Mouse (Mus musculus): ENCODE data around the gene Bspry. TPM values are rescaled to one million over a fixed set of nuclear protein-coding genes. Genes with fewer than 3 reads are reported as not detected.

Gene Bspry
- polyA plus RNA-seq, 1 experiment, result 51.1 TPM

DNA sequence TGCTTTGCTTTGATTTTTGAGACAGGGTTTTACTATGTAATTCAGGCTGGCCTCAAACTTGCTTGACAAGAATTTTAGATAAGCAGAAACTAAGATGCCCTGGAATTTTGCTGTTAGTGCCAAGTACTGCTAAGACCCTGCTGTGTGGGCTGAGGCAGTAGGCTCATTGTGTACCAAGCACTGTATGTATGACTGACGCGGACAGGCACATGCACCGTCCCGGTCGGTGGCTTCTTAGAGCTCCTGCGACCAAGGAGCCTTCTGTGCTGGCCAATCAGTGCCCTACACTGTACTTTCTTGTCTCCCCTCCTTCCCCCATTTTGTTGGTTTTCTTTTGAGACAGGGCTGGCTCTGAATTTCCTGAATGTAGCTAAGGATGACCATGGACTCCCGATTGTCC is 35.1 kb downstream of the Bspry start:
- 87% methylated on average over 7 of the region's 7 CpGs for WGBS

DNA sequence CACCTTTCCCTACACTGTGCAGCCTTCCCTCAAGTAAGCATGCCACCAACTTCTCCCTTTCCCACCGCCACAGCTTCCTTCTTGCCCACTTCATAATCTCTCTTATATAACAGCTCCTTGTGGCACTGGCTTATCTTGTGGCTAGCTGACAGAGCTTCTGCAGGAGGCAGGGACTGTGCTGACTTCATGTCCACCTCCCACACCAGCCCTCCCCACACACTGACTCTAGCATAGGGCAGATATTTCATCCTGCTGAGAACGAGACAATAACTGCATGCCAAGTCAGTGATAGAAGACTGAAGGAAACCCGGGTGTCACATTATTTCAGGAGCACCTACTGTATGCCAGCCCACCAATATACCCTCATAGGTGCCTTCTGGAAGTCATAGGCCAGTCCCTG is 35.6 kb downstream of the Bspry start:
- TF ChIP-seq CTCF (conservative IDR thresholded peaks at IDR 0.05; ENCODE audit: insufficient read depth, insufficient read length, low read depth, low read length), result no peak
- no peak for TF ChIP-seq POLR2A (IDR thresholded peaks at IDR 0.05; ENCODE audit: low read depth, low read length)
- 46% methylated on average over 3 of the region's 3 CpGs for WGBS
- peak overlapping the region; percentile 41 for H3K27ac ChIP-seq (ENCODE audit: insufficient read depth, low read depth, low read length)

More for the DNA sequence above, 35.1 kb downstream of the Bspry start:
- TF ChIP-seq POLR2A (IDR thresholded peaks at IDR 0.05; ENCODE audit: low read depth, low read length), result no peak
- DNase-seq, result no peak
- peak overlapping the region; percentile 41 for H3K27ac ChIP-seq (ENCODE audit: insufficient read depth, low read depth, low read length)
- H3K4me1 ChIP-seq (ENCODE audit: control insufficient read depth, insufficient read depth, low read length), result peaks cover 35% of the 10 kb centered on the region
- no peaks in the 10 kb centered on the region for H3K27me3 ChIP-seq (replicated peaks; ENCODE audit: control insufficient read depth, insufficient read depth, low read length)
- H3K4me3 ChIP-seq (ENCODE audit: insufficient read depth, low read depth, low read length), result no peak overlapping the region
- H3K36me3 ChIP-seq (ENCODE audit: control insufficient read depth, insufficient read depth, low read length), result peaks cover 2% of the 10 kb centered on the region; the same call in 1 of the 2 replicates

GRCm38 (mm10) chr4:62516079-62516478 is 36.2 kb downstream of the Bspry start:
- peak; percentile 87 for DNase-seq
- H3K27ac ChIP-seq (ENCODE audit: insufficient read depth, low read depth, low read length), result peak overlapping the region; percentile 69
- H3K27me3 ChIP-seq (replicated peaks; ENCODE audit: control insufficient read depth, insufficient read depth, low read length), result no peaks in the 10 kb centered on the region
- peaks cover 35% of the 10 kb centered on the region for H3K4me1 ChIP-seq (ENCODE audit: control insufficient read depth, insufficient read depth, low read length)
- no peak overlapping the region for H3K4me3 ChIP-seq (ENCODE audit: insufficient read depth, low read depth, low read length)
- no peaks in the 10 kb centered on the region for H3K36me3 ChIP-seq (ENCODE audit: control insufficient read depth, insufficient read depth, low read length)
- 35% methylated on average over 2 of the region's 2 CpGs for WGBS
- TF ChIP-seq CTCF (conservative IDR thresholded peaks at IDR 0.05; ENCODE audit: insufficient read depth, insufficient read length, low read depth, low read length), result no peak
- no peak for TF ChIP-seq POLR2A (IDR thresholded peaks at IDR 0.05; ENCODE audit: low read depth, low read length)

More for the DNA sequence above, 35.6 kb downstream of the Bspry start:
- no peak for DNase-seq
- H3K4me1 ChIP-seq (ENCODE audit: control insufficient read depth, insufficient read depth, low read length), result peaks cover 35% of the 10 kb centered on the region
- H3K36me3 ChIP-seq (ENCODE audit: control insufficient read depth, insufficient read depth, low read length), result peaks cover 2% of the 10 kb centered on the region; the same call in 1 of the 2 replicates
- no peak overlapping the region for H3K4me3 ChIP-seq (ENCODE audit: insufficient read depth, low read depth, low read length)
- H3K27me3 ChIP-seq (replicated peaks; ENCODE audit: control insufficient read depth, insufficient read depth, low read length), result no peaks in the 10 kb centered on the region

- TF ChIP-seq POLR2A (IDR thresholded peaks at IDR 0.05; ENCODE audit: low read depth, low read length) (no peak), CTCF (conservative IDR thresholded peaks at IDR 0.05; ENCODE audit: insufficient read depth, insufficient read length, low read depth, low read length) (no peak)
- Histone ChIP-seq H3K36me3 (ENCODE audit: control insufficient read depth, insufficient read depth, low read length) (no peaks in the 10 kb centered on the region), H3K4me1 (ENCODE audit: control insufficient read depth, insufficient read depth, low read length) (peaks cover 35% of the 10 kb centered on the region), H3K4me3 (ENCODE audit: insufficient read depth, low read depth, low read length) (no peak overlapping the region), H3K27ac (ENCODE audit: insufficient read depth, low read depth, low read length) (peak overlapping the region; percentile 69), H3K27me3 (replicated peaks; ENCODE audit: control insufficient read depth, insufficient read depth, low read length) (no peaks in the 10 kb centered on the region)
- 42% methylated on average over 1 of the region's 1 CpGs for WGBS
- DNase-seq, result no peak
These were observed 36.7 kb downstream of the Bspry start for GRCm38 (mm10) chr4:62516579-62516978.

GRCm38 (mm10) chr4:62517046-62517445 is 37.2 kb downstream of the Bspry start:
- 78% methylated on average over 8 of the region's 8 CpGs for WGBS
- no peak for DNase-seq
- Histone ChIP-seq H3K27ac (ENCODE audit: insufficient read depth, low read depth, low read length) (peak overlapping the region; percentile 69; the same call in 1 of the 2 replicates), H3K4me3 (ENCODE audit: insufficient read depth, low read depth, low read length) (no peak overlapping the region), H3K4me1 (ENCODE audit: control insufficient read depth, insufficient read depth, low read length) (peaks cover 35% of the 10 kb centered on the region), H3K27me3 (replicated peaks; ENCODE audit: control insufficient read depth, insufficient read depth, low read length) (no peaks in the 10 kb centered on the region), H3K36me3 (ENCODE audit: control insufficient read depth, insufficient read depth, low read length) (no peaks in the 10 kb centered on the region)
- no peak for TF ChIP-seq CTCF (conservative IDR thresholded peaks at IDR 0.05; ENCODE audit: insufficient read depth, insufficient read length, low read depth, low read length)
- TF ChIP-seq POLR2A (IDR thresholded peaks at IDR 0.05; ENCODE audit: low read depth, low read length), result no peak

DNA sequence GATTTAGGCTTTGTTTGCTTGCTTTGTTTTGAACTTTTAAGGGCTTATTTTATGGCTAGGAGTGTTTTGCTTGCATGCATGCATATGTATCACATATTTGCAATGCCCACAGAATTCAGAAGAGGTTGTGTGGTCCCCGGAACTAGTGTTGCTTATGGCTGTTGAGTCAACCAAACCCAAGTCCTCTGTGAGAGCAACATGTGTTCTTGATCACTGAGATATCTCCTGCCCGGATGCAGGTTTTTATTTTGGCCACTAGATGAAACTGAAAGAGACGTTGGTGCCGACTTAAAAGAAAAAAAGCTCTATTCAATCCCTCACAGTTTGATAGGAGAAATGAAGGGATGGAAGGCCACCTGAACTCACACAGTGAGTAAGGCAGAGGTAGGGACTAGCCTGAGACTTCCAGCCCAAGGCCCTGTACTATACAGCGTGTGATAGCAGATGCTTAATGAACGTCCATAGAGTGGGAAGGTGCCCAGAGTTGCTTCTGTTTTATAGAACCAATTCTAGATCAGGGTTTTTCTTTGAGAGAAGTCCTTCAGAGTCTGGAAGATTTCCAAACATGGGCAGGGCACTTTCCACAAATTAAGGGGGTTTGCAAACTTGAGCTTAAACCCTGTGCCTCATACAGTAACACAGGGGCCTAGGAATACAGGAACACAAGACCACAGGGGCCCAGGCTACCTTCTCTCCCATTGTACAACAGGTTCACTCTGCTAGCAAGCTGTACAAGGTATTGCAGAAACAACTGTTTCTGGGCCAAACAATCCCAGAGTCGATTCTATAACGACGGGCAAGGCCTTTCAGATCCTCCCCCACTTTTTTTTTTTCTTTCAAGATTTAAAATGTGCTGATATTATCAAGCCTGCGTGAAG is 37.9 kb downstream of the Bspry start:
- H3K27ac ChIP-seq (ENCODE audit: insufficient read depth, low read depth, low read length), result peak overlapping the region; percentile 75
- H3K4me3 ChIP-seq (ENCODE audit: insufficient read depth, low read depth, low read length), result peak overlapping the region; percentile 88
- TF ChIP-seq POLR2A (IDR thresholded peaks at IDR 0.05; ENCODE audit: low read depth, low read length) (no peak), CTCF (conservative IDR thresholded peaks at IDR 0.05; ENCODE audit: insufficient read depth, insufficient read length, low read depth, low read length) (no peak)
- H3K36me3 ChIP-seq (ENCODE audit: control insufficient read depth, insufficient read depth, low read length), result no peaks in the 10 kb centered on the region
- H3K27me3 ChIP-seq (replicated peaks; ENCODE audit: control insufficient read depth, insufficient read depth, low read length), result no peaks in the 10 kb centered on the region
- peaks cover 35% of the 10 kb centered on the region for H3K4me1 ChIP-seq (ENCODE audit: control insufficient read depth, insufficient read depth, low read length)
- 43% methylated on average over 10 of the region's 10 CpGs for WGBS
- DNase-seq, result no peak

DNA sequence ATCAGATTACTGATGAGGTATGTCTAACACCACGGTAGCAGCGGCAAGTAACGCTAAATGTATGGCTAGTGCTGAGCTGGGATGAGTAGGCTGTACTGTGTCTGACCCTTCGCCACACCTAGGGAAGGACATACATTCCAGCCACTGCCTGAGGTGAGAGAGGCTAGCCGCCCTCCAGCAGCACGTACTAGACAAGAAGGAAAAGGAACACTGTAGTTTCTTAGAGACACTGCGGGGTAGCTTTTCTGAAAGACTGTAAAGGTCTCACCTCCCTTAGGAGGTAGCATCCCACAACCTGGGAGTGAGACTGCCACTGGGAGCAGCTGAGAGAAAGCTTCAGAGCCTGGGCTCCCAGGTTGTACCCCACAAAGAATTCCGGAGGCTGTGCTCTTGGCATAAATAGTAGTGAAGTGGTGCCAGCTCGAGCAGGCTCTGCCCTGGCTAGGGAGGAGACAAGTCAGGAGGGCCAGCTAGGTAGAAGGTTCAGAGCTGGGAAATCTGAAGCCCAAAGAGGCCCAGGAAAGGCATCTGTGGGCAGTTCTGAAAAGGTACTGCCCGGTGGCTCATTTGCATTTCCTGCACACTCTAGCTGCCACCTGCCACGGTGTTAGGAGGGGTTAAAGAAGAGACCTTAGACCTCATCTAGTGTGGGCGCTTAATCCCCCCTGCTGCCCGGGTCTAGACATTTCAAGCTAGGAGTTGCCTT is 38.7 kb downstream of the Bspry start:
- Histone ChIP-seq H3K4me1 (ENCODE audit: control insufficient read depth, insufficient read depth, low read length) (peaks cover 35% of the 10 kb centered on the region), H3K36me3 (ENCODE audit: control insufficient read depth, insufficient read depth, low read length) (no peaks in the 10 kb centered on the region), H3K4me3 (ENCODE audit: insufficient read depth, low read depth, low read length) (peak overlapping the region; percentile 88), H3K27ac (ENCODE audit: insufficient read depth, low read depth, low read length) (peak overlapping the region; percentile 75), H3K27me3 (replicated peaks; ENCODE audit: control insufficient read depth, insufficient read depth, low read length) (no peaks in the 10 kb centered on the region)
- WGBS, result 18% methylated on average over 13 of the region's 13 CpGs
- no peak for TF ChIP-seq CTCF (conservative IDR thresholded peaks at IDR 0.05; ENCODE audit: insufficient read depth, insufficient read length, low read depth, low read length)
- TF ChIP-seq POLR2A (IDR thresholded peaks at IDR 0.05; ENCODE audit: low read depth, low read length), result peak; percentile 2
- peak; percentile 84 for DNase-seq

All from kidney, adult 2 months (tissue).